Mouse (Mus musculus) layer of hippocampus, postnatal 10 days (tissue): ENCODE data around the gene Spaca7. TPM values are rescaled to one million over a fixed set of nuclear protein-coding genes. Genes with fewer than 3 reads are reported as not detected.
"Not testable (repeated sequence)": the region's sequence is repeated elsewhere in the genome, so short reads cannot be mapped to it uniquely, and the experiment has no call there.

Experiments used
- DNase-seq, 2 experiments: peaks; one replicate each; pipeline ENCODE4 v3.0.0; 2021; ENCODE audit warnings: low spot score in 2 of 2
- total RNA-seq, 2 experiments: library from RNA; stranded (reverse); gene quantifications; 2 replicates each; pipeline ENCODE4 v1.2.3; 2021

The Spaca7 gene
- total RNA-seq, 2 experiments from 2014 or later, result not detected

DNA sequence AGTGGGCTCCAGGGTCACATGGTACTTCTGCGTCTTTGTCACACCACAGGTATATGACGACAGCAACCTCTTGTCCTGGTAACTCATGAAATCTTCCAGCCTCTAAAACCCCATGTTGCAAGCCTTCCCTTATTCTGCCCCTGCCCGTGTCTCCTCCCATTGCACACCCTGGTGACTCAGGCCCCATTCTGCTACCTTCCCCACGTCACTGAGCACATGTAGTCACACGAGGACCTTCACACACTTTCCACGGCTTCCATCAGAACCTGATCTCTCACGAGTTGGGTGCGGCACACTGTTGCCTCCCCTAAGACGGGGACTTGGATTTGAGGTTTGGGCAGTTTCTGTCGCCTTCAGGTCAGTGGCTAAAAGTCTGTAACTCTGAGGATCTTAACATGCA, 36.0 kb downstream of the Spaca7 start:
- no peak for DNase-seq

- DNase-seq, result no peak
Observed at GRCm38 (mm10) chr8:12609752-12610449, 37.1 kb downstream of the Spaca7 start.

- no peak for DNase-seq
Observed at GRCm38 (mm10) chr8:12613201-12613600, 40.4 kb downstream of the Spaca7 start.

GRCm38 (mm10) chr8:12617369-12617768, 44.5 kb downstream of the Spaca7 start:
- DNase-seq, result not testable (repeated sequence)

DNA sequence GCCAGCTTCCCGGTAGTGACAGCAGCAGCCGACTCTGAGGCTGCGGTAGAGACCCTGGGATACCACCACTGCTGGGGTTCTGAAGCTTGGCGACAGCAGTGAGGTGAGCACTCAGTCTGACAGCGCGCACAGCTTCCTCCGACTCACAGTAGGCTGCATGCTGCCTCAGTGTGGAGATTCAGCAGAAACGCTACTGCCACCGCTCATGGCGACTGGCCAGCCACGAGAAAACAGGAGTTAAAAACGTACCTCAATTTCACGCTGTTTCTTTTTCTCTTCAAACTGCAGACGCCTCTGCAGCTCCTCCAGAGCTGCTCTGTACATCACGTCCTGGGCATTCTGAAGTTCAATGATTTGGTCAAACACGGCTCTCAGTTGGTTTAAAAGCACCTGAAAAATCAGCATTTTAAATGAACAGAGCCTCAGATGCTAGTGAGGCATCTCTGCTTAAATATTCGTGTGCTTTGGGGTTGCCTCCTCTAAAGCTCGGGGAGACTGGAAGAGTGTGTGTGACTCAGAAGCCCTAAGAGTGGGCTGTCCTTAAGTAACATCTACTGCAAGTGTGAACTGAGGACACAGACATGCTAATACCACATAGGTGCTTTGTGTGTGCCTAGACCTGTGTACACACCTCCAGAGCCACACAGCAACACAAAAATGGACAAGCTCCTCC, 48.9 kb downstream of the Spaca7 start:
- no peak for DNase-seq

DNA sequence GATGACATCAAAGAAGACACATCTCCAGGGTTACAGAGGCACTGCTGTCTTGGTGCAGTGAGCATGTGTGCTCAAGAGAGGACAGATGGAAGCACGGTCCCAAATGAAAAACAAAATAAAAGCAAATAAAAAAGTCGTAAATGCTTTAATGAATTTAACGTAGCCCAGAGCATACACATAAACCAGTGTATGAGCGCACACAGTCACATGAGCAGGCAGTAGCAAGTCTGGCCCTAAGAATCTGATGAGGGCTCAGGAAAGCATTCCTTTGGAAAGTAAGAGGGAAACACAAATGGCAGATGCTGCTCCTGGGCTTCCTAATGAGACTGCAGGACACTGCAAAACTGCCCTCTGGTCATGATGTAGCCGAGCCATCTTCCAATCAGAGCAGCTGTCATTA, 53.1 kb downstream of the Spaca7 start:
- no peak for DNase-seq

DNA sequence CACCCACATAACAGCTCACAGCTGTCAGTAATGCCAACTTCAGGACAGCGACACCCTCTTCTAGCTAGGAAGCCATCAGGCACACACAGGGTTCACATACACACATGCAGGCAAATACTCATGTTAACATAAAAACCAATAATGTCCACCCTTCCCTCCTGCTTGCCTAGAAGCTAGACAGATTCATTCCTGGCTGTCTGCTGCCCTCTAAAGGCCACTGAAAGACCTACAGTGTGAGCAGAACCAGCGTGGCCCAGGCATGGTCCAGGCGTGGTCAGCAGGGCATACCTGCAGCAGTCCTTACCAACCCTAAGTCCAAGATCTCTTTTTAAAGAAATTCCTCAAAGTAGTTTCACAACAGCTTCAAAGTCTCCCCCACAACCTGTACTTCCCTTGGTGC, 56.2 kb downstream of the Spaca7 start:
- DNase-seq, result peak; percentile 70 to 73

GRCm38 (mm10) chr8:12635366-12635765, 62.5 kb downstream of the Spaca7 start:
- no peak for DNase-seq

GRCm38 (mm10) chr8:12638446-12638845, 65.6 kb downstream of the Spaca7 start:
- no peak for DNase-seq

DNA sequence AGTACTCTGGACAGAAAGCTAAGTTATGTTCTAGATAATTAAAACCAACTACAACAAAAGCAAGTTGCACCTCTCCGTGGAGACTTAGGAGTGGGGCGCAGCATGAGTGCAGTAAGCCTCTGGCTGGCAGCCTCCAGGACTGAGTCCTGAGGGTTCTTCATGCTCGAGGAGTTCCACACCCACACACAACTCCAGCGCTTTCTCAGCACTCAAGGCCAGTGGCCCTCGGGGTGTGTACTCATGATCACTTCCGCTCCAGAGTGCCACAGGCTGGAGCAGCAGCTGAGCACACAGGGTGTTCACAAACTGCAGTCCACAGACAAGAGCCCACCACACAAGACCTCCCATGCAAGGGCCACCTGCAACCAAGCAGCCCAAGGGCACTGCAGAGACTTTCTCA, 68.7 kb downstream of the Spaca7 start:
- no peak for DNase-seq

DNA sequence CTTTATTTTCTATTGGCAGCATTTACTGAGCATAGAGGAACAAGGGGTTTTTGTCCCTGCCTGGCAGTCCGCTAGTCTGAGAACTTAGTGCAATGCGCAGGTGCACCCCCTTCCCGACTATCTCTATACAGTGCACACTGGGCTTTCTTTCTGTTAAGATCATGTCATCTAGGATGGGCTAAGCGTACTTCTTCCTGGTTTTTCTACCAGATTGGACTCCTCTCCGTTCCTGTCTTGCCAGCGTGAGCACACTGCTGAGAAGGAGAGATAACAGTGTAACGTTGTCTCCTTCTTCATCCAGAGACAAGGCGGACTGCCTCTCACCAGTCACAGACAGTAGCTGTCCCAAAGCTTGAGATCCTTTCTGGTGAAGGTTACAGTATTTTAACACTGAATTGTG, 71.5 kb downstream of the Spaca7 start:
- DNase-seq, result no peak

DNA sequence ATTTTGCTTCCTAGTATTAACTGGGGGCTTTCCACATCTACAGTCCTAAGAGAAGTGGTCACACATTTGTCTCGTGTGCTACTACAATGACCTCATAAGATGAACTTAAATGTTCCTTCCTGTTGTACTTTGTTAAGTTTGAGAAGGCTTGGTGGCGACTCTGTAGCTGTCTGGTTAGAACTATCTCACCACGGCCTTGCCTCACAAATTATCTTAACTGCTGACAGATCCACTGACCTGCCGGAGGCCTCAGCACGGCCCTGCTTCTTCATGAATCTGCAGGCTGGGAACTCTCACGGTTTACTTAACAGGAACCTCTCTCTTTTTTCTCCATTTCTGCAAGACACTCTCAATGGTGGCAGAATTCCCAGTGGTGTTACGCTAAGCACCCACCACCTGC, 72.1 kb downstream of the Spaca7 start:
- no peak for DNase-seq

DNA sequence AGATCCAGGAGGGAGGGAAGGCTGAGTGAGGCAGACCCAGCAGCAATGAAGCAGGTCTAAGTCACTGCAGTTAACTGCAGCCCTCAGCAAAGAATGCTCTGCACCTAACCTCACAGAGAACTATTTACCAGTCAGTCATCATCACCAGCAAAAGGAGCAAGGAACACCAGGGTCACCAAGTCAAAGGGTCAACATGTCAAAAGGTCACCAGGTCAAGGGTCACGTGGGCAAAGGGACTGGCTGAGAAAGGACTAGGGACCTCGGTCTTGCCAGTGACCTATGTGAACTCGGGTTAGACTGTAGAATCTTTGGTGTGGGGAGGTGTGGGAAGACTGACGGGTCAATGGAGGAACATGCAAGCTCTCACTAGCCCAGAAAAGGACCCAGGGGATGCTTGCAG, 73.7 kb downstream of the Spaca7 start:
- DNase-seq, result no peak

DNA sequence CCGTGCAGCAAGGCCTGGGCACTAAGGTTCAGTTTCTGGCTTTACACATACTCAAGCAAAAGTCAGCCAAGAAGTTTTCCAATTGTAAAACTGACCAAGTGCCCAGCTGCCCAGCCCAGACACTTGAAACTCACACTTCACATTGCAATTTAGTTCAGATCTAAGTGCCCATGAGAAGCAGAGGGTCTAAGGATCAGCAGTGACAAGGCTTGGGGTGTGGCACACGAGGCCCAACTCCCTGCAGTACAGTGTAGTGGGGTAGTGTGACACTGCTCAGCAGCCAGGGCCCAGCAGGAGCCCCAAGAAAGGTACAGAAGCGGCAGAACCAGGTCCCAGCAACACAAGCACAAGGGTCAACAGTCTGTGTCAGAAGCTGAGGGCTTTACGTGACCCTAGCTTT, 76.1 kb downstream of the Spaca7 start:
- DNase-seq, result no peak

Other genes with a start within 250 kb of the Spaca7 start
- 10 to 100 TPM; 11.6 to 12.1 TPM for gene Sox1, start 177.7 kb upstream of the Spaca7 start, total RNA-seq
- 10 to 100 TPM; 33.0 to 33.5 TPM for gene Tubgcp3, start 99.2 kb downstream of the Spaca7 start, total RNA-seq
- 10 to 100 TPM; 61.5 to 65.5 TPM for gene Atp11a, start 184.0 kb downstream of the Spaca7 start, total RNA-seq